Mouse (Mus musculus): ENCODE measurements around the gene Slc2a5. TPM values are rescaled to one million over a fixed set of nuclear protein-coding genes. Genes with fewer than 3 reads are reported as not detected.

The Slc2a5 gene
- polyA plus RNA-seq, 1 experiment from 2014 or later, result 0.16 TPM

- Histone ChIP-seq H3K9me3 (ENCODE audit: low read length) (no peaks in the 10 kb centered on the region), H3K27me3 (ENCODE audit: insufficient read depth, low read length) (no peaks in the 10 kb centered on the region), H3K4me3 (ENCODE audit: low read depth, low read length) (no peak overlapping the region), H3K4me1 (ENCODE audit: insufficient read depth) (0 out of 2 replicates have a peak, but pooled peaks cover 5% of the 10 kb centered on the region), H3K4me2 (ENCODE audit: low read depth, low read length) (0 out of 2 replicates have a peak overlapping the region, but pooled peaks have one; percentile 2), H3K9ac (replicated peaks) (no peak overlapping the region), H3K27ac (ENCODE audit: low read depth) (no peak overlapping the region), H3K36me3 (replicated peaks; ENCODE audit: insufficient read depth, low read length) (no peaks in the 10 kb centered on the region)
- DNase-seq (peak; percentile 28), ATAC-seq (no peak)
- 24% methylated on average over 13 of the region's 15 CpGs for WGBS (ENCODE audit: insufficient replicate concordance)
- TF ChIP-seq CTCF (IDR thresholded peaks at IDR 0.05; ENCODE audit: low read depth) (no peak), EP300 (IDR thresholded peaks at IDR 0.05; ENCODE audit: low read depth) (no peak)
Observed at GRCm38 (mm10) chr4:150120173-150120833, 1.2 kb downstream of the Slc2a5 start.

- H3K9me3 ChIP-seq (ENCODE audit: low read length), result no peaks in the 10 kb centered on the region
- 0 out of 2 replicates have a peak, but pooled peaks cover 5% of the 10 kb centered on the region for H3K4me1 ChIP-seq (ENCODE audit: insufficient read depth)
- H3K36me3 ChIP-seq (replicated peaks; ENCODE audit: insufficient read depth, low read length), result no peaks in the 10 kb centered on the region
- ATAC-seq (no peak), DNase-seq (no peak)
- no peaks in the 10 kb centered on the region for H3K27me3 ChIP-seq (ENCODE audit: insufficient read depth, low read length)
- no peak overlapping the region for H3K4me2 ChIP-seq (ENCODE audit: low read depth, low read length)
- TF ChIP-seq CTCF (IDR thresholded peaks at IDR 0.05; ENCODE audit: low read depth), result no peak
- no peak for TF ChIP-seq EP300 (IDR thresholded peaks at IDR 0.05; ENCODE audit: low read depth)
- no peak overlapping the region for H3K9ac ChIP-seq (replicated peaks)
- 69% methylated on average over 8 of the region's 8 CpGs for WGBS (ENCODE audit: insufficient replicate concordance)
- no peak overlapping the region for H3K27ac ChIP-seq (ENCODE audit: low read depth)
- no peak overlapping the region for H3K4me3 ChIP-seq (ENCODE audit: low read depth, low read length)
Observed at GRCm38 (mm10) chr4:150121430-150121829, 2.3 kb downstream of the Slc2a5 start.

- WGBS (ENCODE audit: insufficient replicate concordance), result 58% methylated on average over 3 of the region's 3 CpGs
- DNase-seq, result no peak
Observed at GRCm38 (mm10) chr4:150122476-150122875, 3.4 kb downstream of the Slc2a5 start.

GRCm38 (mm10) chr4:150126373-150126772, 7.3 kb downstream of the Slc2a5 start:
- Histone ChIP-seq H3K36me3 (replicated peaks; ENCODE audit: insufficient read depth, low read length) (no peaks in the 10 kb centered on the region), H3K9me3 (ENCODE audit: low read length) (no peaks in the 10 kb centered on the region), H3K4me3 (ENCODE audit: low read depth, low read length) (no peak overlapping the region), H3K27ac (ENCODE audit: low read depth) (no peak overlapping the region), H3K9ac (replicated peaks) (no peak overlapping the region), H3K4me2 (ENCODE audit: low read depth, low read length) (no peak overlapping the region), H3K4me1 (ENCODE audit: insufficient read depth) (no peaks in the 10 kb centered on the region), H3K27me3 (ENCODE audit: insufficient read depth, low read length) (no peaks in the 10 kb centered on the region)
- no peak for ATAC-seq
- no peak for TF ChIP-seq CTCF (IDR thresholded peaks at IDR 0.05; ENCODE audit: low read depth)
- no peak for TF ChIP-seq EP300 (IDR thresholded peaks at IDR 0.05; ENCODE audit: low read depth)
- 83% methylated on average over 5 of the region's 5 CpGs for WGBS (ENCODE audit: insufficient replicate concordance)
- DNase-seq, result no peak

More at GRCm38 (mm10) chr4:150122476-150122875, 3.4 kb downstream of the Slc2a5 start:
- Histone ChIP-seq H3K27me3 (ENCODE audit: insufficient read depth, low read length) (no peaks in the 10 kb centered on the region), H3K36me3 (replicated peaks; ENCODE audit: insufficient read depth, low read length) (no peaks in the 10 kb centered on the region), H3K27ac (ENCODE audit: low read depth) (no peak overlapping the region), H3K4me1 (ENCODE audit: insufficient read depth) (0 out of 2 replicates have a peak, but pooled peaks cover 5% of the 10 kb centered on the region), H3K4me2 (ENCODE audit: low read depth, low read length) (no peak overlapping the region), H3K4me3 (ENCODE audit: low read depth, low read length) (no peak overlapping the region), H3K9me3 (ENCODE audit: low read length) (no peaks in the 10 kb centered on the region), H3K9ac (replicated peaks) (no peak overlapping the region)
- no peak for ATAC-seq
- TF ChIP-seq EP300 (IDR thresholded peaks at IDR 0.05; ENCODE audit: low read depth), result no peak
- TF ChIP-seq CTCF (IDR thresholded peaks at IDR 0.05; ENCODE audit: low read depth), result no peak

GRCm38 (mm10) chr4:150127894-150128293, 8.8 kb downstream of the Slc2a5 start:
- ATAC-seq (no peak), DNase-seq (no peak)
- Histone ChIP-seq H3K4me3 (ENCODE audit: low read depth, low read length) (no peak overlapping the region), H3K9ac (replicated peaks) (no peak overlapping the region), H3K4me2 (ENCODE audit: low read depth, low read length) (no peak overlapping the region), H3K36me3 (replicated peaks; ENCODE audit: insufficient read depth, low read length) (no peaks in the 10 kb centered on the region), H3K27me3 (ENCODE audit: insufficient read depth, low read length) (no peaks in the 10 kb centered on the region), H3K9me3 (ENCODE audit: low read length) (no peaks in the 10 kb centered on the region), H3K27ac (ENCODE audit: low read depth) (no peak overlapping the region), H3K4me1 (ENCODE audit: insufficient read depth) (peaks cover 1% of the 10 kb centered on the region; the same call in 1 of the 2 replicates)
- 73% methylated on average over 7 of the region's 7 CpGs for WGBS (ENCODE audit: insufficient replicate concordance)
- TF ChIP-seq CTCF (IDR thresholded peaks at IDR 0.05; ENCODE audit: low read depth) (no peak), EP300 (IDR thresholded peaks at IDR 0.05; ENCODE audit: low read depth) (no peak)

GRCm38 (mm10) chr4:150128571-150128970, 9.5 kb downstream of the Slc2a5 start:
- H3K9ac ChIP-seq (replicated peaks), result no peak overlapping the region
- no peaks in the 10 kb centered on the region for H3K27me3 ChIP-seq (ENCODE audit: insufficient read depth, low read length)
- H3K27ac ChIP-seq (ENCODE audit: low read depth), result 0 out of 2 replicates have a peak overlapping the region, but pooled peaks have one; percentile 16
- 76% methylated on average over 8 of the region's 8 CpGs for WGBS (ENCODE audit: insufficient replicate concordance)
- DNase-seq, result no peak
- H3K9me3 ChIP-seq (ENCODE audit: low read length), result no peaks in the 10 kb centered on the region
- no peak overlapping the region for H3K4me3 ChIP-seq (ENCODE audit: low read depth, low read length)
- H3K4me1 ChIP-seq (ENCODE audit: insufficient read depth), result peaks cover 5% of the 10 kb centered on the region; the same call in 1 of the 2 replicates
- H3K4me2 ChIP-seq (ENCODE audit: low read depth, low read length), result no peak overlapping the region
- TF ChIP-seq EP300 (IDR thresholded peaks at IDR 0.05; ENCODE audit: low read depth) (no peak), CTCF (IDR thresholded peaks at IDR 0.05; ENCODE audit: low read depth) (no peak)
- ATAC-seq, result no peak
- no peaks in the 10 kb centered on the region for H3K36me3 ChIP-seq (replicated peaks; ENCODE audit: insufficient read depth, low read length)

Data from liver, postnatal 0 days (tissue).